Mouse (Mus musculus): ENCODE measurements around the gene Srgap3. TPM values are rescaled to one million over a fixed set of nuclear protein-coding genes. Genes with fewer than 3 reads are reported as not detected.

The Srgap3 gene
- polyA plus RNA-seq, 1 experiment, result 5.8 TPM

DNA sequence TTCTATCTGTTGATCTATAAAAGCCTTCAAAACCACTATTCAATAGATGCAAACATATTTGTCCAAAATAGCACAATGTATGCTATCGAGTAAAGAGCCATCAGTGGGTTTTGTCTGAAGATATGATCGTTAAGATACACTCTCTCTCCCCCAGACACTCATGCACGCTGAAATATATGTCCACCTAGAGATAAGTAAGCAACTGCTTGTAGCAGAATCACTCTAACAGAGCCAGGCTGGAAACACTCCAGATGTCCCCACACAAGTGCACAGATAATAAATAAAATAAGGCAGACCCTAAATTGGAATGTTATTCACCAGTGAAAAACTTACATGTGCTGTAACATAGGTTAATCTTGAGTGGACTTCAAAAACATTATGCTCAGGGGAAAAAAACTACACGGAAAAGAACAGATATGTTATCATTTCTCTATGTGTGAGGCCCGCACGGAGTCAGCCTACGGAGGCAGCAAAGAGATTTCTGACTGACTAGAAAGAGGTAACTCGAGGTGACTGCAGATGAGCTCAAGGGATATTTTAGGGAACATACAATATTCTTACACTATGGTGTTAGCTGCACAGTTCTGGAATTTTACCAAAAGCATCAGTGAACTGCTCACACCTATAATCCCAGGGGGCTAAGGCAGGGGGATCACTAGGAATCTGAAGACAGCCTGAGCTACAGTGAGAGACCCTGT is 39.0 kb downstream of the Srgap3 start:
- TF ChIP-seq CTCF (conservative IDR thresholded peaks at IDR 0.05; ENCODE audit: insufficient read depth, insufficient read length, low read depth, low read length), result no peak
- TF ChIP-seq POLR2A (IDR thresholded peaks at IDR 0.05; ENCODE audit: low read depth, low read length), result no peak
- H3K4me1 ChIP-seq (ENCODE audit: control insufficient read depth, insufficient read depth, low read length), result no peaks in the 10 kb centered on the region
- H3K27me3 ChIP-seq (replicated peaks; ENCODE audit: control insufficient read depth, insufficient read depth, low read length), result no peaks in the 10 kb centered on the region
- no peak overlapping the region for H3K4me3 ChIP-seq (ENCODE audit: insufficient read depth, low read depth, low read length)
- H3K27ac ChIP-seq (ENCODE audit: insufficient read depth, low read depth, low read length), result no peak overlapping the region
- DNase-seq, result no peak
- no peaks in the 10 kb centered on the region for H3K36me3 ChIP-seq (ENCODE audit: control insufficient read depth, insufficient read depth, low read length)
- WGBS, result 83% methylated on average over 8 of the region's 8 CpGs

DNA sequence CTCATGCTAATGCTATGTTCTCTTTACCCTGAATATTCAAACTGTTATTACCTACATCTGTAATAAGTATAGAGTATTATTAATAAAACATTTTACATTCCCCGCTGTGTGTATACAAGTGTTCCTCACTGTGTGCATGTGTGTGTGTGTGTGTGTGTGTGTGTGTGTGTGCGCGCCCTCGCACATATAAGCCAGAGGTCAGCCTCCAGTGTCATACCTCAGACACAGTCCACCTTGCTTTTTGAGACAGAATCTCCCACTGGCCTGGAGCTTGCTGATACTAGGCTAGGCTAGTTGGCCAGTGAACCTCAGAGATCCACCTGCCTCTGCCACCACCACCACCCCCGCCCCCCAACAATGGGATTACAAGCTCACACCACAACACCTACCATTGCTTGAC is 43.3 kb downstream of the Srgap3 start:
- no peak for DNase-seq
- WGBS, result 98% methylated on average over 5 of the region's 5 CpGs

DNA sequence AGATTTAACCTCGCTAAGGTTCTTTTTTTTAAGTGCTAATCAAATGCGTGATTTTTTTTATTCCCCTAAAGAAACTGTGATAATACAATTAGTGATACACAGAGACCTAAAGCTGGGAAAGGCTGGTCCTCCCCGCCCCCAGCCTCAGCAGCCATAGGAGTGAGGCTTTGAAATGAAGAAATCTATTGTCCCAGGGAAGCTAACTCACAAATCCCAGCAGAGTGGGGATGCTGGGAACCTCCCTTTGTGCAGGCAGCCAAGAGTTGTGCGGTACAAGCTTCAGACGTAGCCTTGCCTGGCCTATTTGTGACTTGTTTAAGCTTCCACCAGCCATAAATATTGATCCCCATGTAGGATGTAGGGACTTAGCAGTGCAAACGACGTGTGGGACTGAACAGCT is 43.8 kb downstream of the Srgap3 start:
- no peak for TF ChIP-seq CTCF (conservative IDR thresholded peaks at IDR 0.05; ENCODE audit: insufficient read depth, insufficient read length, low read depth, low read length)
- no peak for TF ChIP-seq POLR2A (IDR thresholded peaks at IDR 0.05; ENCODE audit: low read depth, low read length)
- no peaks in the 10 kb centered on the region for H3K27me3 ChIP-seq (replicated peaks; ENCODE audit: control insufficient read depth, insufficient read depth, low read length)
- H3K36me3 ChIP-seq (ENCODE audit: control insufficient read depth, insufficient read depth, low read length), result no peaks in the 10 kb centered on the region
- H3K4me1 ChIP-seq (ENCODE audit: control insufficient read depth, insufficient read depth, low read length), result no peaks in the 10 kb centered on the region
- H3K4me3 ChIP-seq (ENCODE audit: insufficient read depth, low read depth, low read length), result no peak overlapping the region
- no peak overlapping the region for H3K27ac ChIP-seq (ENCODE audit: insufficient read depth, low read depth, low read length)
- 49% methylated on average over 7 of the region's 7 CpGs for WGBS
- DNase-seq, result no peak

More for the DNA sequence above, 43.3 kb downstream of the Srgap3 start:
- Histone ChIP-seq H3K4me3 (ENCODE audit: insufficient read depth, low read depth, low read length) (no peak overlapping the region), H3K36me3 (ENCODE audit: control insufficient read depth, insufficient read depth, low read length) (no peaks in the 10 kb centered on the region), H3K27me3 (replicated peaks; ENCODE audit: control insufficient read depth, insufficient read depth, low read length) (no peaks in the 10 kb centered on the region), H3K4me1 (ENCODE audit: control insufficient read depth, insufficient read depth, low read length) (no peaks in the 10 kb centered on the region), H3K27ac (ENCODE audit: insufficient read depth, low read depth, low read length) (no peak overlapping the region)
- TF ChIP-seq CTCF (conservative IDR thresholded peaks at IDR 0.05; ENCODE audit: insufficient read depth, insufficient read length, low read depth, low read length) (no peak), POLR2A (IDR thresholded peaks at IDR 0.05; ENCODE audit: low read depth, low read length) (no peak)

DNA sequence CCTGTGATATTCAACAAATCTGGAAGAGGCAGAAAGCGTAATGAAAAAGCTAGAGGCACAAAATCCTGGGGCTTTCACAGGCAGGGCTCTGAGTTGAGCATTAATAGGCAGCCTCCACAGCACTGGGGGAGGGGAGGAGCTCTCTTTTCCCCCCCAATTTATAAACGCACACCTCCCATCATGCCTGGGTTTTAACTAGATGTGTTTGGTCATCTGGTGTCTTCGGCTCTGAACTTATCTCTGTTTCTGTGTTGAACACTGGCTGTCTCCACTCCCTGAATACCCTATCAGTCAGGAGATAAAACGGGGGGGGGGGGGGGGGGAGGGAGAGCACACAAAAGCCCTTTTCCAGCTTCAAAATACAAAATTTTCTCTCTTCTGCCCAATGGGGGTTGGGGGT is 44.3 kb downstream of the Srgap3 start:
- WGBS, result 44% methylated on average over 4 of the region's 4 CpGs
- no peaks in the 10 kb centered on the region for H3K4me1 ChIP-seq (ENCODE audit: control insufficient read depth, insufficient read depth, low read length)
- H3K27me3 ChIP-seq (replicated peaks; ENCODE audit: control insufficient read depth, insufficient read depth, low read length), result no peaks in the 10 kb centered on the region
- no peak for TF ChIP-seq CTCF (conservative IDR thresholded peaks at IDR 0.05; ENCODE audit: insufficient read depth, insufficient read length, low read depth, low read length)
- TF ChIP-seq POLR2A (IDR thresholded peaks at IDR 0.05; ENCODE audit: low read depth, low read length), result no peak
- H3K4me3 ChIP-seq (ENCODE audit: insufficient read depth, low read depth, low read length), result no peak overlapping the region
- no peaks in the 10 kb centered on the region for H3K36me3 ChIP-seq (ENCODE audit: control insufficient read depth, insufficient read depth, low read length)
- no peak overlapping the region for H3K27ac ChIP-seq (ENCODE audit: insufficient read depth, low read depth, low read length)
- no peak for DNase-seq

DNA sequence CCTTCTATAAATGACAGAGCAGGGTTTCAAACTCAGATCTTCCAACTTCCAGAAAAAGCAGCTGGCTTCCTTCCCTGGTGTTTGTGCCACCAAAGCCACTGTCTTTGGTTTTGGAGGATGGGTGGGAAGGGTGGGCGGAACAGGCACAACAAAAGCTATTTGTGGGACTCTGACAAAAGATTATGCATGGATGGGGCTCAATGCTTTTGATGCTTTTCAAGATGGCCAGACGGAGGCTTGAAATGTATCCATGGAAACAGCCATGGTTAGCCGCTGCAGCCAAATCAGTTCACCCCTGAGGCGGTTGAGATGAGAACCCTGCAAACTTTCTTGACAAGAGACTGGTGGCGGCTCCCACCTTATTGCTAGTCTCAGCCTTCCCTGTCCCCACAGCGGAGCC is 46.8 kb downstream of the Srgap3 start:
- H3K4me3 ChIP-seq (ENCODE audit: insufficient read depth, low read depth, low read length), result no peak overlapping the region
- 94% methylated on average over 6 of the region's 6 CpGs for WGBS

GRCm38 (mm10) chr6:112899711-112900110 is 47.4 kb downstream of the Srgap3 start:
- H3K4me1 ChIP-seq (ENCODE audit: control insufficient read depth, insufficient read depth, low read length), result no peaks in the 10 kb centered on the region
- WGBS, result 78% methylated on average over 1 of the region's 1 CpGs
- H3K27me3 ChIP-seq (replicated peaks; ENCODE audit: control insufficient read depth, insufficient read depth, low read length), result no peaks in the 10 kb centered on the region
- DNase-seq, result no peak
- H3K36me3 ChIP-seq (ENCODE audit: control insufficient read depth, insufficient read depth, low read length), result no peaks in the 10 kb centered on the region
- H3K27ac ChIP-seq (ENCODE audit: insufficient read depth, low read depth, low read length), result no peak overlapping the region
- no peak overlapping the region for H3K4me3 ChIP-seq (ENCODE audit: insufficient read depth, low read depth, low read length)
- no peak for TF ChIP-seq POLR2A (IDR thresholded peaks at IDR 0.05; ENCODE audit: low read depth, low read length)

More for the DNA sequence above, 46.8 kb downstream of the Srgap3 start:
- no peaks in the 10 kb centered on the region for H3K36me3 ChIP-seq (ENCODE audit: control insufficient read depth, insufficient read depth, low read length)
- no peak for DNase-seq
- no peak overlapping the region for H3K27ac ChIP-seq (ENCODE audit: insufficient read depth, low read depth, low read length)
- H3K4me1 ChIP-seq (ENCODE audit: control insufficient read depth, insufficient read depth, low read length), result no peaks in the 10 kb centered on the region
- TF ChIP-seq CTCF (conservative IDR thresholded peaks at IDR 0.05; ENCODE audit: insufficient read depth, insufficient read length, low read depth, low read length) (no peak), POLR2A (IDR thresholded peaks at IDR 0.05; ENCODE audit: low read depth, low read length) (no peak)
- no peaks in the 10 kb centered on the region for H3K27me3 ChIP-seq (replicated peaks; ENCODE audit: control insufficient read depth, insufficient read depth, low read length)

- no peak for DNase-seq
- Histone ChIP-seq H3K27ac (ENCODE audit: insufficient read depth, low read depth, low read length) (no peak overlapping the region), H3K4me3 (ENCODE audit: insufficient read depth, low read depth, low read length) (no peak overlapping the region), H3K27me3 (replicated peaks; ENCODE audit: control insufficient read depth, insufficient read depth, low read length) (no peaks in the 10 kb centered on the region), H3K4me1 (ENCODE audit: control insufficient read depth, insufficient read depth, low read length) (no peaks in the 10 kb centered on the region), H3K36me3 (ENCODE audit: control insufficient read depth, insufficient read depth, low read length) (no peaks in the 10 kb centered on the region)
- TF ChIP-seq POLR2A (IDR thresholded peaks at IDR 0.05; ENCODE audit: low read depth, low read length) (no peak), CTCF (conservative IDR thresholded peaks at IDR 0.05; ENCODE audit: insufficient read depth, insufficient read length, low read depth, low read length) (no peak)
- 91% methylated on average over 5 of the region's 5 CpGs for WGBS
Observed at GRCm38 (mm10) chr6:112899276-112899675, 47.8 kb downstream of the Srgap3 start.

All from kidney, adult 2 months (tissue).